Comparison of ENCODE assay signal across 8 mouse cellular contexts in the genomic region with DNA sequence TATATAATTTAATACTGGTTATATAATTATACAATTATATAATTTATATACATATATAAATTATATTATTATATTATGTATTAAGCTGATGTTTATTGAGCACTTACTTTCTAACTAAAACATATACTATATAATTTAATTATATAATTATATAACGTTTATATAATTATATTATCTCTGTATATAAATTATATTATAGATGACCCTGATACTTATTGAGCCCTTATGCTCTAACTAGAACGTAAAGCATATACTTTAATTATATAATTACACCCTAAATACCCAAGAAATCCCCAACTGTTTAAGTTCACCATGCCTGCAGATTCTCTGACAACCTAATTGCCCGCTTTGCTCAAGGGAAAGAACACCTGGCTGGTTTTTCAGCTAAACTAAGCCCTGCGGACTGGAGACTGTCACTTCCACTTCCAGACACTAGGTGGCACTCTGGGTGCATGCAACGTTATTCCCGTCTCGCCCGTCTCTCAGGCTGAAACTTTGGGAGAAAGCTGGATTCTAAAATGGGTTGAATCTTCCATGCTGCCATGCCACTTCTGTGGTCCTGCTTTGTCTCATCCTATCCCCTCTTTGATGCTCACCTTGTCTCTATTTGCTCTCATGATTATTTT.
DNase-seq lines count a peak whose midpoint lies in the region; ATAC-seq lines count a peak whose summit lies in the region.

No protein-coding gene starts in this region.

- DNase-seq in gastrocnemius, adult 18-20 months (ENCODE audit: low spot score), result peak; percentile 40
- DNase-seq in gastrocnemius, postnatal 25 days, result no peak
- peak; percentile 73 for DNase-seq in adrenal gland, postnatal 25 days
- peak; percentile 90 for DNase-seq in embryonic facial prominence, embryonic 11.5 days (ENCODE audit: low spot score)
- peak; percentile 54 to 70 for DNase-seq in heart, postnatal 36 days
- peak; percentile 58 for DNase-seq in layer of hippocampus, adult 9-10 months (ENCODE audit: low spot score)
- peak; percentile 43 for DNase-seq in lung, postnatal 25 days (ENCODE audit: low spot score)
- peak; percentile 13 to 54 for DNase-seq in spleen, postnatal 10 days (ENCODE audit: low spot score in 2 of 2)

- H3K36me3 ChIP-seq in embryonic facial prominence, embryonic 11.5 days (replicated peaks; ENCODE audit: control insufficient read depth, insufficient read depth, low read depth, low read length), result no peaks in the 10 kb centered on the region

- no peak overlapping the region for H3K4me2 ChIP-seq in embryonic facial prominence, embryonic 11.5 days (ENCODE audit: low read depth, low read length)

- H3K4me3 ChIP-seq in embryonic facial prominence, embryonic 11.5 days (ENCODE audit: low read depth, low read length), result no peak overlapping the region

- no peak overlapping the region for H3K27ac ChIP-seq in embryonic facial prominence, embryonic 11.5 days (replicated peaks; ENCODE audit: low read depth, low read length)

- H3K4me1 ChIP-seq in embryonic facial prominence, embryonic 11.5 days (ENCODE audit: control insufficient read depth, insufficient read depth, low read length), result no peaks in the 10 kb centered on the region

- H3K27me3 ChIP-seq in embryonic facial prominence, embryonic 11.5 days (ENCODE audit: control insufficient read depth, insufficient read depth, low read length), result no peaks in the 10 kb centered on the region

- WGBS in embryonic facial prominence, embryonic 11.5 days, result 10% methylated on average over 8 of the region's 8 CpGs

- H3K9ac ChIP-seq in embryonic facial prominence, embryonic 11.5 days (replicated peaks; ENCODE audit: low read length), result no peak overlapping the region

- no peak for ATAC-seq in embryonic facial prominence, embryonic 11.5 days (replicated peaks; ENCODE audit: insufficient number of reproducible peaks, low FRiP score, low TSS enrichment, low read depth)

- H3K9me3 ChIP-seq in embryonic facial prominence, embryonic 11.5 days (replicated peaks; ENCODE audit: control insufficient read depth, low read length), result no peaks in the 10 kb centered on the region

- intact Hi-C loops in heart, postnatal 36 days (cut with DNase I), result loop anchor here (5.0 kb wide), 1 partner anchor 912 kb away; no protein-coding TSS in a partner anchor
